Mouse (Mus musculus): ENCODE results near the gene Ern1.

- TF ChIP-seq POLR2A (IDR thresholded peaks at IDR 0.05; ENCODE audit: borderline replicate concordance, extremely low read depth, insufficient read depth, insufficient read length, poor library complexity, severe bottlenecking) (no peak), CTCF (IDR thresholded peaks at IDR 0.05; ENCODE audit: borderline replicate concordance, extremely low read depth, insufficient read depth, insufficient read length) (no peak)
These were observed 48.3 kb downstream of the Ern1 start for GRCm38 (mm10) chr11:106439355-106439754.
